Mouse (Mus musculus) embryonic facial prominence, embryonic 13.5 days (tissue): ENCODE results near the gene A930033H14Rik. TPM values are rescaled to one million over a fixed set of nuclear protein-coding genes. Genes with fewer than 3 reads are reported as not detected.
A peak's percentile ranks its signal among the peaks of the same experiment; 100 is the strongest.

Source experiments
- ATAC-seq: fragments of 200-750 bp; cut with Nextera tagmentation; 2 replicates; pipeline ENCODE4 v1.8.0; 2017; ENCODE audit warnings: low read depth; ENCODE audit not compliant: insufficient number of reproducible peaks, insufficient read depth, low FRiP score, low TSS enrichment
- H3K27ac ChIP-seq: fragments of 300-500 bp; sonication (generic); 2 replicates; pipeline ENCODE4 v1.5.1; 2015; ENCODE audit warnings: moderate library complexity, mild to moderate bottlenecking, inconsistent platforms
- H3K27me3 ChIP-seq: fragments of 300-500 bp; sonication (generic); 2 replicates; pipeline ENCODE4 v1.6.1; 2015; ENCODE audit warnings: mild to moderate bottlenecking, inconsistent platforms
- H3K36me3 ChIP-seq: fragments of 300-500 bp; sonication (generic); 2 replicates; pipeline ENCODE4 v1.6.1; 2015; ENCODE audit warnings: mild to moderate bottlenecking, inconsistent platforms
- H3K4me1 ChIP-seq: fragments of 300-500 bp; sonication (generic); 2 replicates; pipeline ENCODE4 v1.6.1; 2015; ENCODE audit warnings: inconsistent platforms
- H3K4me2 ChIP-seq: fragments of 300-500 bp; sonication (generic); 2 replicates; pipeline ENCODE4 v1.6.1; 2015; ENCODE audit warnings: moderate library complexity, mild to moderate bottlenecking, inconsistent platforms
- H3K4me3 ChIP-seq: fragments of 300-500 bp; sonication (generic); 2 replicates; pipeline ENCODE4 v1.5.1; 2015; ENCODE audit warnings: mild to moderate bottlenecking, inconsistent platforms
- H3K9ac ChIP-seq: fragments of 300-500 bp; sonication (generic); 2 replicates; pipeline ENCODE4 v1.6.1; 2015; ENCODE audit warnings: mild to moderate bottlenecking, inconsistent platforms
- H3K9me3 ChIP-seq: fragments of 300-500 bp; sonication (generic); 2 replicates; pipeline ENCODE4 v1.6.1; 2016; ENCODE audit warnings: inconsistent platforms
- WGBS: fragments of 180-500 bp; shearing (Covaris S2); methylation state at CpG from one replicate; pipeline ENCODE4 v1.1.7; 2015; ENCODE audit warnings: mixed read lengths; 5-methylcytosine and 5-hydroxymethylcytosine counted together
- polyA plus RNA-seq: library from polyadenylated mRNA; unstranded; fragments of >200 nt; fragmentation: Nextera tagmentation; extraction: Ambion mirVana; gene quantifications from 2 replicates; pipeline ENCODE4 v1.2.1, GENCODE M21; 2015

Gene A930033H14Rik
- polyA plus RNA-seq, 1 experiment from 2014 or later = 2.9 TPM

GRCm38 (mm10) chr10:69225471-69225870, 12.6 kb upstream of the A930033H14Rik start:
- Histone ChIP-seq H3K4me3 (no peak overlapping the region), H3K4me1 (no peaks in the 10 kb centered on the region), H3K9me3 (no peaks in the 10 kb centered on the region), H3K27me3 (no peaks in the 10 kb centered on the region), H3K27ac (no peak overlapping the region), H3K36me3 (peaks cover 27% of the 10 kb centered on the region), H3K9ac (no peak overlapping the region), H3K4me2 (no peak overlapping the region)
- no peak for ATAC-seq
- WGBS = 95% methylated on average over 5 of the region's 5 CpGs

- Histone ChIP-seq H3K4me3 (no peak overlapping the region), H3K27ac (no peak overlapping the region), H3K9ac (no peak overlapping the region), H3K36me3 (peaks cover 29% of the 10 kb centered on the region), H3K27me3 (no peaks in the 10 kb centered on the region), H3K9me3 (no peaks in the 10 kb centered on the region), H3K4me2 (no peak overlapping the region), H3K4me1 (no peaks in the 10 kb centered on the region)
- ATAC-seq = no peak
- WGBS = 70% methylated on average over 7 of the region's 7 CpGs
Measured at GRCm38 (mm10) chr10:69224276-69224675, 11.4 kb upstream of the A930033H14Rik start.

- Histone ChIP-seq H3K4me3 (no peak overlapping the region), H3K36me3 (peaks cover 33% of the 10 kb centered on the region)
- WGBS = 92% methylated on average over 4 of the region's 4 CpGs
Measured at GRCm38 (mm10) chr10:69223232-69223631, 10.3 kb upstream of the A930033H14Rik start.

GRCm38 (mm10) chr10:69221955-69222354, 9.1 kb upstream of the A930033H14Rik start:
- H3K9ac ChIP-seq = no peak overlapping the region
- H3K9me3 ChIP-seq = no peaks in the 10 kb centered on the region
- H3K27ac ChIP-seq = no peak overlapping the region
- no peak for ATAC-seq
- no peaks in the 10 kb centered on the region for H3K27me3 ChIP-seq
- H3K4me1 ChIP-seq = no peaks in the 10 kb centered on the region
- WGBS = 92% methylated on average over 3 of the region's 3 CpGs
- peaks cover 37% of the 10 kb centered on the region for H3K36me3 ChIP-seq
- H3K4me3 ChIP-seq = no peak overlapping the region
- no peak overlapping the region for H3K4me2 ChIP-seq

More at GRCm38 (mm10) chr10:69223232-69223631, 10.3 kb upstream of the A930033H14Rik start:
- Histone ChIP-seq H3K4me1 (no peaks in the 10 kb centered on the region), H3K9ac (no peak overlapping the region), H3K27me3 (no peaks in the 10 kb centered on the region), H3K4me2 (no peak overlapping the region), H3K27ac (no peak overlapping the region), H3K9me3 (no peaks in the 10 kb centered on the region)
- no peak for ATAC-seq

- H3K9me3 ChIP-seq = no peaks in the 10 kb centered on the region
- no peak overlapping the region for H3K4me3 ChIP-seq
- no peaks in the 10 kb centered on the region for H3K4me1 ChIP-seq
- no peak overlapping the region for H3K4me2 ChIP-seq
- H3K9ac ChIP-seq = no peak overlapping the region
- H3K27me3 ChIP-seq = no peaks in the 10 kb centered on the region
- H3K27ac ChIP-seq = no peak overlapping the region
- peaks cover 45% of the 10 kb centered on the region for H3K36me3 ChIP-seq
- WGBS = 88% methylated on average over 9 of the region's 9 CpGs
- no peak for ATAC-seq
Measured at GRCm38 (mm10) chr10:69221148-69221547, 8.2 kb upstream of the A930033H14Rik start.

- Histone ChIP-seq H3K4me2 (no peak overlapping the region), H3K36me3 (peaks cover 45% of the 10 kb centered on the region), H3K9me3 (no peaks in the 10 kb centered on the region), H3K4me1 (no peaks in the 10 kb centered on the region), H3K27me3 (no peaks in the 10 kb centered on the region), H3K27ac (no peak overlapping the region), H3K9ac (no peak overlapping the region), H3K4me3 (no peak overlapping the region)
- WGBS = 84% methylated on average over 6 of the region's 6 CpGs
- ATAC-seq = no peak
Measured at GRCm38 (mm10) chr10:69220296-69220695, 7.4 kb upstream of the A930033H14Rik start.

- H3K9me3 ChIP-seq = no peaks in the 10 kb centered on the region
- ATAC-seq = no peak
- no peak overlapping the region for H3K9ac ChIP-seq
- H3K27ac ChIP-seq = no peak overlapping the region
- no peak overlapping the region for H3K4me3 ChIP-seq
- no peak overlapping the region for H3K4me2 ChIP-seq
- H3K4me1 ChIP-seq = peaks cover 2% of the 10 kb centered on the region; the same call in 1 of the 2 replicates
- 96% methylated on average over 2 of the region's 2 CpGs for WGBS
- peaks cover 38% of the 10 kb centered on the region for H3K36me3 ChIP-seq
- H3K27me3 ChIP-seq = no peaks in the 10 kb centered on the region
Measured at GRCm38 (mm10) chr10:69219289-69219626, 6.4 kb upstream of the A930033H14Rik start.

- WGBS = 92% methylated on average over 14 of the region's 14 CpGs
- H3K4me3 ChIP-seq = no peak overlapping the region
- H3K4me2 ChIP-seq = no peak overlapping the region
- H3K36me3 ChIP-seq = peaks cover 36% of the 10 kb centered on the region
- H3K27ac ChIP-seq = no peak overlapping the region
- no peak overlapping the region for H3K9ac ChIP-seq
- H3K4me1 ChIP-seq = peaks cover 8% of the 10 kb centered on the region
- H3K9me3 ChIP-seq = no peaks in the 10 kb centered on the region
- ATAC-seq = no peak
- H3K27me3 ChIP-seq = no peaks in the 10 kb centered on the region
Measured at GRCm38 (mm10) chr10:69218458-69219288, 5.8 kb upstream of the A930033H14Rik start.

GRCm38 (mm10) chr10:69217127-69217690, 4.3 kb upstream of the A930033H14Rik start:
- Histone ChIP-seq H3K9me3 (no peaks in the 10 kb centered on the region), H3K27ac (no peak overlapping the region), H3K4me3 (no peak overlapping the region), H3K4me2 (no peak overlapping the region), H3K27me3 (no peaks in the 10 kb centered on the region), H3K36me3 (peaks cover 36% of the 10 kb centered on the region), H3K9ac (no peak overlapping the region), H3K4me1 (peaks cover 9% of the 10 kb centered on the region)
- ATAC-seq = no peak
- 96% methylated on average over 4 of the region's 4 CpGs for WGBS

GRCm38 (mm10) chr10:69213986-69214385, 1.1 kb upstream of the A930033H14Rik start:
- Histone ChIP-seq H3K4me1 (peaks cover 16% of the 10 kb centered on the region), H3K4me2 (peak overlapping the region; percentile 83), H3K27ac (peak overlapping the region; percentile 98), H3K9ac (peak overlapping the region; percentile 93), H3K36me3 (peaks cover 36% of the 10 kb centered on the region), H3K9me3 (no peaks in the 10 kb centered on the region), H3K4me3 (peak overlapping the region; percentile 81), H3K27me3 (no peaks in the 10 kb centered on the region)
- WGBS = 19% methylated on average over 5 of the region's 5 CpGs
- ATAC-seq = no peak

- peaks cover 4% of the 10 kb centered on the region; the same call in 1 of the 2 replicates for H3K9me3 ChIP-seq
- H3K9ac ChIP-seq = peak overlapping the region; percentile 93
- ATAC-seq = peak; percentile 53
- peaks cover 16% of the 10 kb centered on the region for H3K4me1 ChIP-seq
- peak overlapping the region; percentile 83 for H3K4me2 ChIP-seq
- H3K36me3 ChIP-seq = peaks cover 31% of the 10 kb centered on the region
- H3K27me3 ChIP-seq = no peaks in the 10 kb centered on the region
- under 1% methylated on average over 21 of the region's 21 CpGs for WGBS
- peak overlapping the region; percentile 98 for H3K27ac ChIP-seq
- peak overlapping the region; percentile 81 for H3K4me3 ChIP-seq
Measured at GRCm38 (mm10) chr10:69213451-69213877, 566 bp upstream of the A930033H14Rik start.

GRCm38 (mm10) chr10:69211976-69212375, 922 bp downstream of the A930033H14Rik start:
- H3K4me1 ChIP-seq = peaks cover 16% of the 10 kb centered on the region
- peak overlapping the region; percentile 81 for H3K4me3 ChIP-seq
- peak overlapping the region; percentile 98 for H3K27ac ChIP-seq
- no peak for ATAC-seq
- peak overlapping the region; percentile 83 for H3K4me2 ChIP-seq
- H3K36me3 ChIP-seq = peaks cover 20% of the 10 kb centered on the region
- 4% methylated on average over 14 of the region's 14 CpGs for WGBS
- no peaks in the 10 kb centered on the region for H3K27me3 ChIP-seq
- peaks cover 5% of the 10 kb centered on the region; the same call in 1 of the 2 replicates for H3K9me3 ChIP-seq
- H3K9ac ChIP-seq = peak overlapping the region; percentile 93
